Mouse (Mus musculus): ENCODE measurements around the gene Fggy. TPM values are rescaled to one million over a fixed set of nuclear protein-coding genes. Genes with fewer than 3 reads are reported as not detected.

The Fggy gene
- polyA plus RNA-seq, 1 experiment from 2014 or later = 7.5 TPM

DNA sequence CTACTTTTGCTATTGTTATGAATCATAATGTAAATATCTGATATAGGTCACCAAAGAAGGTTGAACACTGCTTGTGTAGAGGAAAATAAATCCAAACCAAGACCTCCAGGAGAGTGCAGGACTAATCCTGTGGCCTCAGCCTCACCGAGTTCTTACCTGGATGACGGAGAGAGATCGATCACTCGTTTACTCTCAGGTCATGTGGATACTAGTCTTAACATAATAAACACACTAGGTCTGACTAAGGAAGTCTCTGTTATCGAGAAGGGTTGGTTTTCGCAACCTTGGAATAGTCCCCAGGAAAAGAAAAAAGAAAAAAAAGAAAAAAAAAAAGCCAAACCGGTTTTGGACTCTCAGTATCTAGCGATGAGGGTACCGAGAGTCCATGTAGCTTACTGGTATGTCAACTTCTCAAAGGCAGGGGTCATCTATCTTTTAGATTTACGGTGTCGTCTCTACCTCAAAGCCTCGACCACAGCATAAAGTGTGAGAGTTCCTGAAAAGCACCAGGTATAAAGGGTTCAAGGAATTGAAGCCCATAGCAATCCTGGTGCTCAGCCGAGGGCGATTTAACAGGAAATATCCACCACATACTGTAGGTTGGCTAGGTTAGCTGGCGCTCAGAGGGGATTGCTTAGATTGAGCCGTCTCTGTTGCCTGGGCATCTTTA, 509 bp upstream of the Fggy start:
- H3K4me1 ChIP-seq (replicated peaks) = peaks cover 17% of the 10 kb centered on the region
- H3K4me2 ChIP-seq = peak overlapping the region; percentile 58
- H3K4me3 ChIP-seq = peak overlapping the region; percentile 45
- 46% methylated on average over 16 of the region's 16 CpGs for WGBS
- no peaks in the 10 kb centered on the region for H3K9me3 ChIP-seq
- ATAC-seq (ENCODE audit: low FRiP score, low read depth) = peak; percentile 81; the same call in 1 of the 2 replicates
- no peaks in the 10 kb centered on the region for H3K27me3 ChIP-seq
- peak overlapping the region; percentile 48 for H3K9ac ChIP-seq
- H3K27ac ChIP-seq (replicated peaks) = peak overlapping the region; percentile 71
- no peaks in the 10 kb centered on the region for H3K36me3 ChIP-seq

DNA sequence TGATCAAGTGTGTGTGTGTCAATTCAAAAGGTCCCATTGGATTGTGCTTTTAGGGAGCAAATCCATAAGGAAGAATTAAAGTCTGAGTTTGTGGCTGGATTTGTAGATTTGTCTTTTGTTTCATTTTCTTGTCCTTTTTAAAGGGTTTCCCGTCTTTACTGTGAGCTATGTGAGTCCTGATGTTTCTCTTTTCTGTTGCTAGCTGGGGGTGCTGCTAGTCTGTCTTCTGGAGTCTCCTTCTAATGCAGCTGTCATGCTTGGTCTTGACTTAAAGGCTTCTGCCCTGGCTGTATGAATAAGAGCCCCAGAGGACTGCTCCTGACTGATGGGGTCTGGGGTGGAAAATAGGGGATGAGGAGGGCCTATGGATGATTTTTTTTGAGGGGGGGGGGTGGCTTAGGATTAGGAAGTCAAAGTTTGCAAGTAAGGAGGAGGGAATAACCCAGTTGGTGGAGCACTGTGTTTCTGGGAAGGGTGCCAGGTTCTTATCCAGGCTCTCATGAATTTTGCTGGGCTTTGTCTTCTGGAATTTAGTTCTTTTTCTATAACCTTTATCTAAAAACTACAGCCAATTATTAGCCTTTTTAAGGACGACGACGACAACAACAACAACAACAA, 1.1 kb downstream of the Fggy start:
- Histone ChIP-seq H3K9me3 (no peaks in the 10 kb centered on the region), H3K36me3 (no peaks in the 10 kb centered on the region), H3K9ac (no peak overlapping the region), H3K4me1 (replicated peaks) (peaks cover 17% of the 10 kb centered on the region), H3K4me2 (no peak overlapping the region), H3K27me3 (no peaks in the 10 kb centered on the region), H3K4me3 (no peak overlapping the region), H3K27ac (replicated peaks) (peak overlapping the region; percentile 71; the same call in 1 of the 2 replicates)
- ATAC-seq (ENCODE audit: low FRiP score, low read depth) = no peak
- 64% methylated on average over 4 of the region's 4 CpGs for WGBS

DNA sequence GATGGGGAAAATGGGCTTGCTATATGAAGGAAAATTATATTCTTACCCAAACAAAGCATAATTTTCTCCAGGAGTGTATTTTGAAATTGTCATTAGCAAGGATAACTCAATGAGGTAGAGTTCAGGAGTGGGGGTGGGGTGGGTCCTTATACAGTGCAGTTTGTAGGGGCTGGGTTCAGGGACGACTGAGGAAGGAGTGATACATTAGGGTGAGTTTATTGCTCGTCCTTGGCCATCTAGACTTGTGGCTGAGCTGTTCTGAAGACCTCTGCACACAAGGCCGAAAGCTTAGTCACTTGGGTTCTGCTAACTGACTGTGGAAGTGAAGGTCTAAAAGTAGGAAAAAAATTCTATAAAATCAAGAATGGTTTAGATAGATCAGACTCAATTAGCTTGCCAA, 14.3 kb downstream of the Fggy start:
- Histone ChIP-seq H3K27me3 (no peaks in the 10 kb centered on the region), H3K4me2 (no peak overlapping the region), H3K4me3 (no peak overlapping the region), H3K9me3 (no peaks in the 10 kb centered on the region), H3K4me1 (replicated peaks) (no peaks in the 10 kb centered on the region), H3K27ac (replicated peaks) (no peak overlapping the region), H3K9ac (no peak overlapping the region), H3K36me3 (no peaks in the 10 kb centered on the region)
- WGBS = 75% methylated on average over 3 of the region's 3 CpGs
- no peak for ATAC-seq (ENCODE audit: low FRiP score, low read depth)

DNA sequence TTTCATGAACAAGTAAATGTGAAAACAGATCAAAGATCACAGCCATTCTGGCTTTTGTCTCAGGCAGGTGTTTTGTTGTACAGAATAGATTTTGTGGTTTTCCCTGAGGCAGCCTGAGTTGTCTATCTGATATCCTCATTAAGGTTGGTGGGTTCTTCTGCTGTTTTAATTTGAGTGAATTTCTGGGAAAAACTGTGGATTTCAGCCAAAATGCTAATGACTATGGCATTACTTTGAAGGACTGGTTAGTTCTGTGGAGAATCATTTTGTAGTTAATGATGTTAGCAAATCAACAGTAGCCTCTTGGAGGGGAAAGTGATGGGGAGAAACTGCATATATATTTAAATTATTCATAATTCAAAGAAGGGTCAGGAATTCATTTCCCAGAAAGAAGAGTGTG, 16.4 kb downstream of the Fggy start:
- Histone ChIP-seq H3K9me3 (no peaks in the 10 kb centered on the region), H3K36me3 (no peaks in the 10 kb centered on the region), H3K4me1 (replicated peaks) (no peaks in the 10 kb centered on the region), H3K27me3 (no peaks in the 10 kb centered on the region), H3K27ac (replicated peaks) (no peak overlapping the region), H3K4me3 (no peak overlapping the region), H3K9ac (no peak overlapping the region), H3K4me2 (no peak overlapping the region)
- no peak for ATAC-seq (ENCODE audit: low FRiP score, low read depth)

DNA sequence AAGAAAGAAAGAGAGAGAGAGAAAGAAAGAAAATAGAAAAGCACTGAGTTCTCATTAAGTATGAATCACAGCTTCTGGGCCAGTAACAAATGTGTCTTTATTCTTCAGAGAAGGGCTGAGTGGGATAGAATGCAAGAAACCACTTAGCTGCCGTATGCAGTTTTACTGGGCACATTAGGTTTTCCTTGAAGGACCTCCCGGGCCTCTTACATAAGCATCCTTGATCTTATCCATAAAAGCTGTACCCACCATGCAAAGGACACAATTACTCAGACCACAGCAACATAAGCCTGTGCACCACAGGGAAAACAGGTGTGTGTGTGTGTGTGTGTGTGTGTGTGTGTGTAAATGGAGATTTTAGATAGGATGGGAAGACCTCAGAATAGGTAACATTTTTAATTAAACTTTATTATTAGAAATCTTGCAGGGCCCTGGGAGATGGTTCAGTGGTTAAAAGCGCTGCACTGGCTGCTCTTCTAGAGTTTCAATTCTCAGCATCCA, 18.2 kb downstream of the Fggy start:
- no peak overlapping the region for H3K27ac ChIP-seq (replicated peaks)
- H3K4me3 ChIP-seq = no peak overlapping the region
- H3K27me3 ChIP-seq = no peaks in the 10 kb centered on the region
- ATAC-seq (ENCODE audit: low FRiP score, low read depth) = no peak
- no peaks in the 10 kb centered on the region for H3K36me3 ChIP-seq
- H3K9ac ChIP-seq = no peak overlapping the region
- WGBS = 74% methylated on average over 3 of the region's 3 CpGs
- H3K4me1 ChIP-seq (replicated peaks) = no peaks in the 10 kb centered on the region
- no peak overlapping the region for H3K4me2 ChIP-seq
- H3K9me3 ChIP-seq = no peaks in the 10 kb centered on the region

DNA sequence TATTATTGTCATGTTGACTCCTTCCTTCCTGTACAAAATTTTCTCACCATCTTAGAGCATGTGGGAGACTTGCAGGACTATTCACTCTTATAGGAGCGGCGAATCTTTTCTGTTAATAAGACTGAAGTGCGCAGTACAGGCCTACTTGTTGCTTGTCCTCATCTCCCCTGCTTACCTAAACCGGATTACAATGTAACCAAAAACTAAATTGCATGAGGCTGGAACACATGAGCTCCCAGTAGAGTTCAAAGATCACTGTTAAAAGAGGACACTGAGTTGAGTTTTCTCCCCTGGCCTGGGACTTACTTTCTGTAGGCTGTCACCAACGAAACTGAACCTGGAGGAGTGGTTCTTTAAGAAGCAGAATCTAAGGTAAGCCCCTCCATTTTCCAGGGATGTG, 21.9 kb downstream of the Fggy start:
- Histone ChIP-seq H3K4me3 (no peak overlapping the region), H3K9ac (no peak overlapping the region), H3K36me3 (no peaks in the 10 kb centered on the region), H3K27ac (replicated peaks) (no peak overlapping the region), H3K4me2 (no peak overlapping the region), H3K4me1 (replicated peaks) (no peaks in the 10 kb centered on the region), H3K9me3 (no peaks in the 10 kb centered on the region), H3K27me3 (no peaks in the 10 kb centered on the region)
- no peak for ATAC-seq (ENCODE audit: low FRiP score, low read depth)
- 94% methylated on average over 5 of the region's 5 CpGs for WGBS

DNA sequence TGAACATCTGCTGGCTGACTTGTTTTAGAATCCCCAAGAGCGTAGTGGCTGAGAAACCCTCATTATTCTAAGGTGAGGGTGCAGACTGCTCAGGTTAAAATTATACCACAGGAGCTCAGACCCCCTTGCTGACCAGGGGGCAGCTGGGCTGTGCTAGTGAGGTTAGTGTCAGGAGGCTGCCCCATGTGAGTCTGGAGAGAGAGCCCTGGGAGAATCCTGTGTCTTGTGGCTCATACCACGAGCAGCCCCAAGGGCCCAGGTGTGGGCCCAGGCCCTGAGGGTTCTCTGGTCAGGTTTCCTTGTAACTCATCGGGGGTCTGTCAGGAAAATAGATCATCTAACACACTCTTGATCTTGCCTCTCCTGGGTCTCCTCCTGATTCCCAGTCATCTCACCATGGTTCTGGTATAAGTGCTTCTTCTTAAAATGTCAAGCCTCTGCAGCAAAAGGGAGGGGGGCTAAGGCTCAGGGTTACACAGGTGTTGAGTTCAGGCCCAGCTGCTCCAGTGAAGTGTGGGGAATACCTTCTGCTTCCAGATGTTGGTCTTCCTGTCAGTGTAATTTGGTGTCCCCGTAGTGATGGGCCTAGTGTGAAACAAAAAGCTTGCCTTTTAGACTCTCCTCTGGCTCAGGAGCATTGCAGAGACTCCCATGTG, 26.9 kb downstream of the Fggy start:
- Histone ChIP-seq H3K4me3 (no peak overlapping the region), H3K9ac (no peak overlapping the region)

DNA sequence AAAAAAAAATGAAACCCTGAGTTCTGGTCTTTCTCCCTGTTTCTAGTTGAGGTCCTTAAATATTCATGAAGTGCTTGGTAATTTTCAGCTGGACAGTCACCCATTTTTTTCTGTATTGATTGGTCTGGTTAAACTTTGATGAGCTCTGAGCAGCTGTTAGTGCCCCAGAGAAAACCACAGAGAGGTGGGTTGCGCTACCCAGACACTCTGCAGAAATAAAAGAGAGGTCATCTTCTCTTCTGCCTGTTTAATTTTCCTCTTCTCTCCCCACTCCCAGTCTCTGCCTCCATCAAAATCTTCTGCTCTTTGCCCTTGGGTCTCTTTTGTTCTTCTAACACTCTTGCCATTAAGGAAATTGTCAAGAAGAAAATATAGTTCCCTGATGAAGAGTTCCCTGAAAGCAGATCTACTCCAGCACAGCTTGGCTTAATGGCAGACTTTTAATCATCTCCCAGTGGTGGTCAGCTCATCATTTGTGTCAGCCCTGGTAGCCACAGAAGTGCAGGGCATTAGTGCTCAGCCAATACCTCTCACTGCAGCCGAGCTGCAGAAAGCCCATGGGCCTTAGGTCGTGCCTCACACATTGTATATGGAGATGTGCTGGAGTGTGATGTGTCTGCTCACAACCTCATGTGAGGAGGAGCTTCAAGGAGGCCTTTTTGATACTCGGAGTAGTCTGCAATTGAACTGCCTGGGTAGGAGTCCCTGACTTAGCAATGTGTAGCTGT, 29.1 kb downstream of the Fggy start:
- Histone ChIP-seq H3K36me3 (no peaks in the 10 kb centered on the region), H3K9ac (no peak overlapping the region), H3K9me3 (no peaks in the 10 kb centered on the region), H3K4me1 (replicated peaks) (no peaks in the 10 kb centered on the region), H3K4me3 (no peak overlapping the region), H3K4me2 (no peak overlapping the region), H3K27me3 (no peaks in the 10 kb centered on the region), H3K27ac (replicated peaks) (no peak overlapping the region)
- ATAC-seq (ENCODE audit: low FRiP score, low read depth) = peak; percentile 56; the same call in 1 of the 2 replicates
- 70% methylated on average over 4 of the region's 4 CpGs for WGBS

More for the DNA sequence above, 26.9 kb downstream of the Fggy start:
- no peak overlapping the region for H3K27ac ChIP-seq (replicated peaks)
- ATAC-seq (ENCODE audit: low FRiP score, low read depth) = no peak
- no peaks in the 10 kb centered on the region for H3K36me3 ChIP-seq
- no peaks in the 10 kb centered on the region for H3K4me1 ChIP-seq (replicated peaks)
- WGBS = 78% methylated on average over 4 of the region's 4 CpGs
- no peaks in the 10 kb centered on the region for H3K9me3 ChIP-seq
- H3K27me3 ChIP-seq = no peaks in the 10 kb centered on the region
- no peak overlapping the region for H3K4me2 ChIP-seq

DNA sequence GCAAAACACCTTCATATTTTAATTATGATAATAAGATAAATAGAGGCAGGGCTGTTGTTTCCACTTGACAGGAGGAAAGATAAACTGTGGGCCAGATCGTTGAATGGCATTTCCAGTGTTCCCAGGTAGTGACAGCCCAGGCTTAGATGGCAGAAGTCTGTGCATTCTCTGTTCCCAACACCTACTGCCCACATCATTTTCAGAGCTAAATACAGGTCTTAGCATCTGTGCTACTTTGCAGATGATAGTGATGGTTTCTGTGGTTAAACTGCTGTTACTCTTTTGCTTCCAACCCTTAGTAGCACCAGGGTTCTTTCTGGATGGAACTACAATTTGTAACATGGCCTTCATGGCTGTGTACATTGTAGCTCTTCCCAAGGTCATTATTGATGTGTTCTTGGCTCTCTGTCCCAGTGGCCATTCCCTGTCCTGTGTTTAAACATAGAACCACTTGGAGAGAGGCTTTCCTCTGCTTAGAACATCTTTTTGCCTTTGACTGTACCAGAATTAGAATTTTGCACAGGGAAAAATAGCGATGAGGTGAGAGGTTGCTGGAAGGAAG, 31.5 kb downstream of the Fggy start:
- H3K4me3 ChIP-seq = no peak overlapping the region
- H3K9ac ChIP-seq = no peak overlapping the region
- no peaks in the 10 kb centered on the region for H3K36me3 ChIP-seq
- H3K4me2 ChIP-seq = no peak overlapping the region
- no peak overlapping the region for H3K27ac ChIP-seq (replicated peaks)
- H3K9me3 ChIP-seq = no peaks in the 10 kb centered on the region
- 94% methylated on average over 2 of the region's 2 CpGs for WGBS
- no peak for ATAC-seq (ENCODE audit: low FRiP score, low read depth)
- H3K27me3 ChIP-seq = no peaks in the 10 kb centered on the region
- H3K4me1 ChIP-seq (replicated peaks) = no peaks in the 10 kb centered on the region

DNA sequence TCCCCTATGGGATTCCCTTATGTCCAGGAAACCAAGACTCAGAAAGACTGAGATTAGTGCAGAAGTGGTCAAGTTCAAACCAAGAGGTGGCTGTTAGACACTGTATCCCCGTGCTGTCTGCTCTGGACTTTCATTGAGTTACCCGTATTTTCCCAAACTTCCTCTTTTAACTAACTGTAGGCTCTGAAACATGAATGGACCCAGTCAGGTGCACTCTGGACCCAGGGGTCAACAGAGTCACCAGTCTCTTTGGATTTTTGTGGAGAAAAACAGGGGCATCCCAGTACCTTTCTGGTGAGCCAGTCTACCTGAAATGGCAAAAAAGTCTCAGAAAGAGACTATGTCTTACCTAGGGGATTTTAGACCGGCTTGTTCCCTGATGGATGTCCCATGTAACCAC, 33.6 kb downstream of the Fggy start:
- no peaks in the 10 kb centered on the region for H3K4me1 ChIP-seq (replicated peaks)
- no peaks in the 10 kb centered on the region for H3K27me3 ChIP-seq
- no peak for ATAC-seq (ENCODE audit: low FRiP score, low read depth)
- H3K4me3 ChIP-seq = no peak overlapping the region
- no peak overlapping the region for H3K27ac ChIP-seq (replicated peaks)
- H3K9me3 ChIP-seq = no peaks in the 10 kb centered on the region
- H3K9ac ChIP-seq = no peak overlapping the region
- no peak overlapping the region for H3K4me2 ChIP-seq
- H3K36me3 ChIP-seq = no peaks in the 10 kb centered on the region
- WGBS = 97% methylated on average over 3 of the region's 3 CpGs

DNA sequence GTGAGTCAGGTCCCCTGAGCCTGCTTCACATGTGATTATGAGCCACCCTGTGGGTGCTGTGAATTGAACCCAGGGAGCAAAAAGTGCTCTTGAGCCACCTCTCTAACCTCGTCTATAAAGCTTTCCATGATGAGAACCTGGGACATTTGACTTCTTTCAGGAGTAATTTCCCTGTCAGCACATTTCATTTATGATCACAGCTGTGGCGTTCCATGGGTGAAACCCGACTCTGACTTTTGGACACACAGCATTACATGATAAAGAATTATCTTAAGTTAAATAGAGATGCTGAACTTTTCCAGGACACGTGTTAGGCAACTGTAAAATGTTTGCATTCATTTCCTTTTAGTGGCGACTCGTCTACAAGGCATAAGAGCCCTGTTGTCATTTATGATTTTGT, 39.9 kb downstream of the Fggy start:
- no peak overlapping the region for H3K9ac ChIP-seq
- H3K27ac ChIP-seq (replicated peaks) = no peak overlapping the region
- H3K4me2 ChIP-seq = no peak overlapping the region
- H3K4me3 ChIP-seq = no peak overlapping the region
- H3K4me1 ChIP-seq (replicated peaks) = no peaks in the 10 kb centered on the region
- WGBS = 87% methylated on average over 6 of the region's 6 CpGs
- no peak for ATAC-seq (ENCODE audit: low FRiP score, low read depth)
- H3K27me3 ChIP-seq = no peaks in the 10 kb centered on the region
- H3K9me3 ChIP-seq = no peaks in the 10 kb centered on the region
- H3K36me3 ChIP-seq = no peaks in the 10 kb centered on the region

DNA sequence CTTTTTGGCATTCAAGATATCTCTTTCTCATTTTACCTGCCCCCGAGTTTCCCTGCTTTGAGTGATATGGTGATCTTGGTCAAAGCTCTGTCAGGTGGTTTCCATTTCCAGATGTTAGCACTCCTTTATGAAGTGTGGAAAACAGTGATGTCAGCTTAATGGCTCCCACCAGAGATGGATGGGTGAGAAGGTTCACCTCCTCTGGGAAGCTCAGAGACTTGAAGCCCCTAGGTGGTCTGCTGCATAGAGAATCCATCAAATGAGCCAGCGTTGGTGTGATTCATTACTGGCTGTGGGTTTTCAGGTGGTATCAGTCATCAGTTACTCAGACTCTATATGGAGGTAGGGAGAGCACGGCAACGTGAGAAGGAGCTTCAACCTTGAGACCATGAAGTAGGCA, 44.5 kb downstream of the Fggy start:
- Histone ChIP-seq H3K4me3 (no peak overlapping the region), H3K36me3 (no peaks in the 10 kb centered on the region), H3K27me3 (no peaks in the 10 kb centered on the region), H3K9ac (no peak overlapping the region), H3K4me2 (no peak overlapping the region), H3K4me1 (replicated peaks) (no peaks in the 10 kb centered on the region), H3K27ac (replicated peaks) (no peak overlapping the region), H3K9me3 (no peaks in the 10 kb centered on the region)
- 91% methylated on average over 4 of the region's 4 CpGs for WGBS
- ATAC-seq (ENCODE audit: low FRiP score, low read depth) = no peak
